Mouse (Mus musculus) layer of hippocampus, postnatal 10 days (tissue): ENCODE results near the gene Plekho1. TPM values are rescaled to one million over a fixed set of nuclear protein-coding genes. Genes with fewer than 3 reads are reported as not detected.
A peak's percentile ranks its signal among the peaks of the same experiment; 100 is the strongest.

Experiments used
- DNase-seq, 2 experiments: peaks; one replicate each; pipeline ENCODE4 v3.0.0; 2021; ENCODE audit warnings: low spot score in 2 of 2
- total RNA-seq, 2 experiments: library from RNA; stranded (reverse); gene quantifications; 2 replicates each; pipeline ENCODE4 v1.2.3; 2021

Gene Plekho1
- total RNA-seq, 2 experiments from 2014 or later = 50.2 to 56.5 TPM

DNA sequence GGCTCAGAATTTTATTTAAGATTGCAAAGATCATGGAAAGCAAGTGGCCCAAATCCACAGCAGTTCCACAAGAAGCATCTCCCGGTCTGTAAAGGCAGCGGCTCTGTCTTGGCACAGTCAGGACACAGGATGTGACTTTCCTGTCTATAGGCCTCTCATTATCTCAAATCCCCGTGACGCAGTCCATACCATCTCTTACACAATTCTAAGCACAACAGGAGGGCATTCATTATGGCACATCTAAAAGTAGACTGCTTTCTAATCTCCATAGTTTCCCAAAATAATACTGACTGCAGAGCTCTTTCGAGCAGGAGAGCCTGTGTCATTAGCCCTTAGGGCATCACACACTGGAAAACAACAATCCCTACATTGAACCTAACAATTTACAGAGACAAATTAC lies 17.0 kb upstream of the Plekho1 start:
- no peak for DNase-seq

DNA sequence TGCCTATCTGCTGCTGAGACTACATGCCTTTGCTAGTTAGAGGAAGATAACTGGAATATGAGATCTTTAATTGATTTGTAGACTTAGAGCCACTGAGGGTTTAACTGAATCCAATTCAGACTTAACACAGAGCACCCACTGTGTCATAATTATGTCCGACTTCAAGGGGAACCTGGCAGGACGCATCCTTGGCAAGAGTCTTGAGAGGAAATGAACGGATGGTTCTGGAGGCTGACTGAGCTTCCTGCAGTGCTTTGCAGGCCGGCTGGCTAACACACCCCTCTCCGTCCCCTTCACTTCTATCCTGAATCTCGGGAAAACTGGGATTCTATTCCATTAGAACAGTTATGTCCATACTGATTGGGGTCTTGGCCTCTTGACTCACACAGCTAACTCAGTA lies 12.7 kb upstream of the Plekho1 start:
- no peak for DNase-seq

DNA sequence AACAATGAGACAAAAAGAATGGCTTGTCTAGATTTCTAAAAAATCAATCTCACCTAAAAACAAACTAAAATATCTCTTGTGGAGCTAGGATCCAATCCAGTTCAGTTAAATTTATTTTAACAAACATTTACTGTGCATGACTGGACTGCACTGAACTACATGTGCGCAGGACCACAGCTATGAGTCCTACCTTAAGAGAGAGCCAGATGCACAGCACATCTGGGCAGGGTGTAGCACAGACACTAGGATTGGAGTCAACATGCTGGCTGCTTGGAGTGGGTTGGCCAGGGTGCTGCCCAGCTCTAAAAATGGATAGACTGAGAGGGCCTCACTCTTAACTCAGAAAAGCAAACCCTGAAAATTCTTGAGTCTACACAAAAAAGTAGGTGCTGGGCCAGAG lies 5.8 kb upstream of the Plekho1 start:
- DNase-seq = no peak

DNA sequence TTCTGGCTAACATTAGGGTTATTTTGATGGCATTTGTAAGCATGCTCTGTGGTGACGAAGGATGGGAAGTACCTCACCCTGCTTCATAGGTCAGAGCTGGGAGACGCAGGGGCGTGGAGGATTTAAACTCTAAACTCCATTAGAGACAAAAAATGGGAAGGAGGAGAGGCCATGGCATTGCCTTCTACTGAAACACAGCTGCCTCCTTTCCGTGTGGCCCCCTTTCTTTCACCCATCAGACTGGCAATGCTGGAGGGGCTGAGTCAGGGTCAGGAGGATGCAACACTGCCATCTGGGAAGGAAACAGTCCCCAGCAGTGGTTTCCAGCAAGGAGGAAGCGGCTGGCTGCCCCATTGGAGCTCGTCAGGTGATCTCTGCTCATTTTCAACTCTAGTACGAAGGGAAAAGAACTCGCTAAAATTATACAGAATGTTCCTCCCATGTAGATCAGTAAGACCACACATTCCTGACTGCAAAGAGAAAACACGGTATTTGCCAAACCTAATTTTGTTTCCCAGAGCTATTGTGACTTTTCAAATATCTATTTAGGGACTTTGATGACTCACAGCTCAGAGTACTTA lies 5.2 kb upstream of the Plekho1 start:
- DNase-seq = no peak

DNA sequence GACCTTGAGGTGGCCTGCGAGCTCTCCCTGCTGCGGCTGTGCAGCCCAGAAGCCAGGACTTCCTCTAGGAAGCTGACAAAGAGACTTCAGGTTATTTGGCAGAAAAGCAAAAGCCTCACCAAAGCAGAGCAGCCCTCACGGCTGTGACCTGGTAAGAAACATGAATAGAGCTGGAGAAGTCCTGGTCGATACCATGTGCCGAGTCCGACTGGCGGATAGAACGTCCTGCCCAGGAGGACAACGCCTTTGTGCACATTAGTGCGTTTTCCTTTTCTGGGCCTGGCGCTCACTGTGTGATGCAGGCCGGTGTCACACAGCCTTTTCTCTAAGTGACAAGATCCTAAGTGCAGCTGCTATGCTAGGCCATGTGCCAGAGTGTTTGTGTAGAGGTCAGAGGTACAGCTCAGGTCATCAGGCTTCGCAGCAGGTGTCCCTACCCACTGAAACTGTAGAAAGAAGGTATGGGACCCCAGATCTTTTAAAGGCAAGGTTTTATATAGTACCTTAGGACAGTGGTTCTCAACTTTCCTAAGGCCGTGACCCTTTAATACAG lies 4.4 kb upstream of the Plekho1 start:
- no peak for DNase-seq

DNA sequence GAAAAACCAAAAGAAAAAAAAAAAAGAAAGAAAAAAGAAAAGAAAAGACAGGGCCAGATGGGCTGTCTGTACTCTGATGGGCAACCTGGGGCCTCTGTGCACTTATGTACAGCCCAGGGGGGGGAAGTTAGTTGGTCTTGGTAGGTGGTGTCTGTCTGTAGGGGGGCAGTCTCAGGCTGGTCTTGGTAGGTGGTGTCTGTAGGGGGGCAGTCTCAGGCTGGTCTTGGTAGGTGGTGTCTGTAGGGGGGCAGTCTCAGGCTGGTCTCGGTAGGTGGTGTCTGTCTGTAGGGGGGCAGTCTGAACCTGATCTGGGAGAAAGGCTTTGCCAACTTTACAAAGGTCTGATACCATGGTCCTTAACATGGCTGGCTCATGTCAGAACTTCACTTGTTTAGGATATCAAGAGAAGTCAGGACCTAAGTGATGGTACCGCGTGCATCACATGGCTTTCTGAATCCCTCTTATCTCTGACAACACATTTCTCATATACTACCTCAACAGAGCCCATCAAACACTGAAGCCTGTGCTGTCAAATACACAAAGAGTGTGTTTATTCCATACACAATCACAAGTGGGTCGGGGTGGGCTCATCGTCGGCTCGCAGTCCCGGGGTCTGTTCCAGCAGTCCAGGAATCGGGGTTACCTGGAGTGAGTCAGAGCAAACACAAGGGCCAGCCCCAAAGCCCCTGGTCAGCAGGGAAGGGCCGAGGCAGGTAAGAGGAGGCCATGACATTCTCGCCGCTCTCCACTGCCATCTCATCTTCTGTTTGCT lies 3.7 kb upstream of the Plekho1 start:
- DNase-seq = no peak

DNA sequence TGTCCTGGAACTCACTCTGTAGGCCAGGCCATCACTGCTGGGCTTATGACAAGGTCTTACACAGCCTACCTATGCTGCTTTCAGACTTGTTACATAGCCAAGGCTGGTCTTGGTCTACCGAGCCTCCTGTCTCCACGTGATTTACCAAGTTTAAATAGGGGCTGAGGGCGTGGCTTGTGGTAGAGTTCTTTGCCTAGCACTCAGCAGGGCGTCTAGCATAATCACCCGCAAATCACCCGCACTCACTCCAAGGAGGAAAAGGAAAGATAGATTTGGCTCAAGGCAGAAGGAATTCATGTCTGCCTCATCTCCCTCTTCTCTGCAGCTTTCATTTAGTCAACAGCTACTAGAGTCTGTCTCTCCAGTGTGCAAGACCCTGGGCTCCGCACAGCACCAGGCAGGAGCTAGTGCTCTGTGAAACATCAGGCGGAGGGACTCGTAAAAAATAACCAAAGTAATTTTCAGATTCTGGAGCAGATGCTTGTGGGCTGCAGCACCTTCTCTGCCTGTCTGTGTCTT lies 1.5 kb upstream of the Plekho1 start:
- no peak for DNase-seq

DNA sequence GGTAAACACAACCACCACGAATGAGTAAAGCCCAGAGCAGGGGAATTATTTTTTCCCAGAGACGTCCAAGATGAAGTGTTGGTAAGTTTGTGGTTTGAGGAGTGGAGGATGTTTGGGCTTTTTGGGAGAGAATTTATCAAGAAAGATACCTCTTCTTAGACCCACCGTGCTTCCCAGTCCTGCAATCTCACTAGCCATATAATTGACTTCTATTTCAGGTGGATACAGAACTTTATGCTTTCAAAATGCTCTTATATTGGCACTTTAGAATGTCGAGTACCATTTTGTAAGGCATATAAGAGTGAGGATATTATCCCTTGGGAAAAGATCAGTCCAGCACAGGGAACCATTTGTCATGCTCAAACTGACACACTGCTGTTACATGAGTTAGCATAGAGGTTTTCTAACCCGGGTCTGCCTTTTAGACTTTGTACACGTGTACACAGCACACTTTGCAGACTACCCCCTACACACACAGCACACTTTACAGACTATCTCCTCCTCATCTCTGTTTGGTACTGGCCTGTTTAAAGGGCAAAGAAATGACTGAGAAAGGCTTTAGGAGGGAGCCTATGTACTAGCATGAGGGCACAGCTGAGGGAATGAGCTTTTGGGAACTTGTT lies 761 bp upstream of the Plekho1 start:
- no peak for DNase-seq

DNA sequence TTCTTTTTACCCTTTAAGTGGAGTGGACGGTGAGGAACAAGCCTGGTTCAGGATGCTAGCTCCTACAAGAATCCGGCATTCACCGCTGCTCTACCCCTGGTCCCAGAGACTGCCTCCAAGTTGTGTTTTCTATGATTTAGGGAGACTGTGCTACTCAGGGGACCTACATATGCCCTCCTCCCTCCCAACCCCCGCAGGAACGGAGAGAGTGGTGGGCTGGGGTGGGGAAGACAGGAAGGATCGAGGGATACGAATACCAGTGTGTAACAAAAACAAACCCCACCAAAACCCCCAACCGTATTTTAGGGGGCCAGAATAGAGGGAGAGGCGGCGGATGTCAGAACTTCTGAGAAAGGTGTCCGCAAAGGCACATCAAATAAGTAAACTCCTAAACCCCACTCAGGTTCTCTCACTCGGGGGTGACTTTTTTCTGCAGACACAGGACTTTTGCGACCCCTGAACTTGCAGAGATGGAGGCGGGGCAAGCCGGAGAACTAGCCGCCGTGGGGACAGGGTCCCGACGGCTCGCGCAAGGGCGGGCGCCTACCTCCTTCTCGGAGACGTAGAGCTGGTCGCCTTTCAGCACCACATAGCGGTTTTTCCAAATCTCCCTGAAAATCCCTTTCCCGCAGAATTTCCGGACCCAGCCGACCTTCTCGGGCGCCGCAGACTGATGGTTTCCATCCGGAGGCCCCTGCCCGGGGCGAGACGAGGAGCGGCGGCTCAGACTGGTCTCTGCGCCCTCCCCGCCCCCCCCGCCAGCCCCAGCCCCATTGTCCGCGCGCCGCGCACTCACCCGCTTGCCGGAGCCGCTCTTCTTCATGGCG lies 613 bp downstream of the Plekho1 start:
- peak; percentile 58 to 67 for DNase-seq

DNA sequence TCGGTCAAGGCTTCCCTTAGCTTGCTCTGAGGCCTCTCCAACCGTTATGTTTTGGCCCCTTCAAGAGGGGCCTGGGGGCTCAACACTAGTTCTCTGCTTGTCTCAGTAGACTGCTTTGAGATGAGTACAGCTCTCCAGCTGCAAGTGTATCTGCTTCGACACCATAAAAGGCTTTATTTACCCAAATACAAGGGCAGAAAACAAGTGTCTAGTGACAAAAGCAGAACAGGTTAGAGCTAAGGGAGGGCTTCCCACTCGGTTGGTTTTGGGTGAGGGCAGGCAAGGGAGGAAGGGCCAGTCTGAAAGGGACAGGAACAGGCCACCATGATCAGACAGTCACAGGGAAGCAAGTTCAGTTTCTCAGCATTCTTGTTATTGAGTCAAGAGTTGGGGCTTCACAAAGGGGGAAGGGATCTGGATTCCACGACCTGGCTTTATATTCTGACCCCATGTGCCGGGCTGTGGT lies 1.4 kb downstream of the Plekho1 start:
- DNase-seq = no peak

DNA sequence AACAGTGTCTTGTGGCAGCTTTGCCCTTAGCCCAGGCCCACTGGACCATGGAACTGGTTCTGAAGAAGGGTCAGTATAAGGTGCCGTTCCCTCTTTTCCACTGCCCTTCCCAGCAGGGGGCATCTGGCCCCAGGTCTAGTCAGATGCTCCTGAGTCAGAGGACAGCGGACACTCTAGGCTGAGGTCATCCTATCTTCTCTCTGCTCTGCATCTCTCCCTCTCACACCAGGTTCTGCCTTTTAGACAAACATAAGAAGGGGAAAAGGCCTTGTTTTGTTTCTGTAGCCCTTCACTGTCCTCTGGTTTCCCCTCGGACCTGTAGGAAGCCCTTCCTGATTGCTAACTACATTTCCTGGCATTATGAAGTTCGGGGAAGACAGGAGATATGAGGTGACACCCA lies 1.9 kb downstream of the Plekho1 start:
- no peak for DNase-seq

DNA sequence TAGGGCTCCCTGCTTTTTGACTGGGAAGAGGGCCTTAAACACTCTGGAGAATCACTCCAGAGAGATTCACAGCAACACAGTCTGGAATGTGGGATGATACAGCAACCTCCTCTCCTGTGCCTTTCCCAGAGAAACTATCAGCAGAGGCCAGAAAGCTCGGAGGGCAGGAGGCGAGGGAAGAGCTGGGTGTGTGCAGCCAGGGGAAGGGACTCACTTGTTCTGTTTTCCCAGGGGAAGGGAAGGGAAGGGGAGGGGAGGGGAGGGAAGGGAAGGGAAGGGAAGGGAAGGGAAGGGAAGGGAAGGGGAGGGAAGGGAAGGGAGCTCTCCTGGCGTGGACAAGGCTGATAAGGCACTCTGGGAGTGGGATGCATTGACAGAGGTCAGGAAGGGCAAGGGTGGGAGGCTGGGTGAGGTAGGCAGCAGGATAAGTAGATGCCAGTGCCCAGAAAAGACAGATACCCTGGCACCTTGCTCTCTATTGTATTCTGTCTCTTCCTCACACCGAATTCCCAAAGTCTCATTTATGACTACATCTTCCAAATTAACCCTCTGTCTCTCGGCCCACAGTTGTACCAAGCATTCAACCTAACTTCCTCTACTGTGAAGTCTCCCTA lies 2.7 kb downstream of the Plekho1 start:
- no peak for DNase-seq

DNA sequence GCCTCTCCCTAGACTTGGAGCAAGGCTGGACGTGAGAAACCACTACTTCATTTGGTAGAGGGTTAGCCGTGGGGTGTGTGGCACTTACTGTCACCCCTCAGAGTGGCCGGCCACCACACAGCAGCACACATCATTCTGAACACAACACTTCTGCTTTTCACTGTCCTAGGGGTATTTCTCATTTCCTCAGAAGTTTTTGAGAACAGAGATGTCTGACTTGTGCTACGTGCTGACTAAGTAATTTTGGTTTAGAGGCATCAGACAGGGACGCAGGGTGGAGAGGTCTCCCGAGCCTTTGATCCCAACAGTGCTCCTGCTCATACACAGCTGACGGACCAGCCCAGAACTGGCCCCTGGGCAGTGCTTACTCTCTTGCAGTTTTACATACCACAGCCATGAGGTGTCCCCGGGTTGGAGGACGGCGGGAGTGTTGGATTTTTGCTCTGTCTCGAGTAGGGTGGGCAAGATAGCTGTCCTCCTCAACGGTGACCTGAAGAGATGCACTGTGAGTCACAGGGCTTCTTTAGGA lies 5.3 kb downstream of the Plekho1 start:
- DNase-seq = no peak

DNA sequence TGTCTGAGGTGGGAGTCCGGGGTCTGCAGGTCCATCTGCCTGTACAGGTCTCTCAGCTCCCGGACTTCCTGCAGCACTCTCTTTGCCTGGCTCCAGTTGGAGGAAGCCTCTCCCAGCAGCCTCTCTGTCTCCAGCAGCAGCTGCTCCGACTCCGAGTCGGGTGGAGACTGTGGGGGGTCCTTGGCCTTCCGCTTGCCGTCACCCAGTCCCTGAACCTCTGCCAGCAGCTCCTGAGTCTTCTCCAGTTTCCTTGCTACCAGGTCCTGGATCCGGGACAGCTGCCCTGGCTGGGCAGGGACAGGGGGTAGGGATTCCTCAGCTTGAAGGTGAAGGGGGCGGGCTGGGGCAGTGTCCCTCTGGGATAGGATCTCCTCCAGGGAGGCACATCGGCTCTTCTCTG lies 6.8 kb downstream of the Plekho1 start:
- peak in 1 of 2 experiments; percentile 55 for DNase-seq

DNA sequence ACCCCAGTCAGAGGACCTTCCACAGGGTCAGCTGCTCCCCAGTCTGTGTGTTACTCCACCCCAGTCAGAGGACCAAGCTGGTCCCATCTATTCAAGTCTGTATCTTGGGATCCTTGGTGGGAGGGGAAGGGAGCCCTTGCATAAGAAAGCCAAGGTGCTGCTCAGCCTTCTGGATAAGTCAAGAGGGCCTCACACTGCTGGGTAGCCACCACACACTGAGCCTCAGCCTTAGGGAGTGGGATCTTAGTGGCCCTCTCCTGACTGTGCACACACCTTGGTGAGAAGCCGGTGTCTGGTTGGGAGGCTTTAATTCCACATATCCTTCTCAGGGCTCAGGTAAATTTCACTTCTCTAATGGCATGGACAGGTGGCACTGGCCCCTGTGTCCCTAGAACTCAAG lies 7.7 kb downstream of the Plekho1 start:
- no peak for DNase-seq

DNA sequence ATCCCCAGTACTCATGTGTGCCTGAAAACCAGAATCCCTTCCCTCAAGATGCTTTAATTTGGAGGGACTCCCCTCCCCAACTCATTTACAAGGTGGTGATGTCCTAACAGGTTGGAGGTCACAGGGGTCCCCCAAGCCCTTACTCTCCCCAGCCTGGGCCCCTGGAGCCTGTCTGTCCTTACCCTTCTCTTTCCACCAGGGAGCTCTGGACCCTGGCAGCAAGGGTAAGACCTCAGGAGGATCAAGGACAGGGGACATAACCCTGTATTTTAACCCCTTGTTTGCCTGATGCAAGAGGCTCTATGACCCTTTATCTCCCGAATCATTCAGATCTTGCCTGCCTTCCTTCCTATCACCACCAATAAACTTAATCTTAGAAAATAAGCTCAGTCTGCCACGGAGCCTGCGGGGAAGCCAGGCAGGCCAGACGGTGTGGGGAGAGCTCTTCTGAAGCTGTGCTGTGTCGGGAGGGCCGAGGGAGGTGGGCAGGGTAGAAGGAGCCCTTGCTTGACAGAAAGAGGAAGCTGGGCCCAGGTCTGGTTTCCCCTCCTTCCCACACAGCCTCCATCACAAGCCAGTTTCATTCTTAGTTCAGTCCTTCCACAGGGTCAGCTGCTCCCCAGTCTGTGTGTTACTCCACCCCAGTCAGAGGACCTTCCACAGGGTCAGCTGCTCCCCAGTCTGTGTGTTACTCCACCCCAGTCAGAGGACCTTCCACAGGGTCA lies 8.3 kb downstream of the Plekho1 start:
- DNase-seq = no peak

DNA sequence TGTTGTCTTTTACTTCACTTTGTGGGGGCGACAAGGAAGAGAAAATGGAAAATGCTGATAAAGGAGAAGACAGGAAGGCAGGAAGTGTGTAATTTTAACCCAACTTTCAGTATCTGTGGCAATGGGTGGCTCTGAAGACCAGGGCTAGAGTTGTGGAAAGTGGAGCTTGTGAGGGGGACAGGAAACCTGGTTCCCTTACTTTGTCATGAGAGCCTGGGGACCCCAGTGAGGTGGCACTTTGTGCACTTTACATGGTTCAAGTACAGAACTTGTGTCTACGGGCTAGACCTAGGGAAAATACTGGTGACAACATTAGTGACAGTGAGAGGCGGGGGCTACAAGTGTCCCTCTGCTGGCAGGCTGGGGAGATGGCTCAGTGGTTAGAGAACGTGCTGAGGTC lies 8.8 kb downstream of the Plekho1 start:
- DNase-seq = no peak

DNA sequence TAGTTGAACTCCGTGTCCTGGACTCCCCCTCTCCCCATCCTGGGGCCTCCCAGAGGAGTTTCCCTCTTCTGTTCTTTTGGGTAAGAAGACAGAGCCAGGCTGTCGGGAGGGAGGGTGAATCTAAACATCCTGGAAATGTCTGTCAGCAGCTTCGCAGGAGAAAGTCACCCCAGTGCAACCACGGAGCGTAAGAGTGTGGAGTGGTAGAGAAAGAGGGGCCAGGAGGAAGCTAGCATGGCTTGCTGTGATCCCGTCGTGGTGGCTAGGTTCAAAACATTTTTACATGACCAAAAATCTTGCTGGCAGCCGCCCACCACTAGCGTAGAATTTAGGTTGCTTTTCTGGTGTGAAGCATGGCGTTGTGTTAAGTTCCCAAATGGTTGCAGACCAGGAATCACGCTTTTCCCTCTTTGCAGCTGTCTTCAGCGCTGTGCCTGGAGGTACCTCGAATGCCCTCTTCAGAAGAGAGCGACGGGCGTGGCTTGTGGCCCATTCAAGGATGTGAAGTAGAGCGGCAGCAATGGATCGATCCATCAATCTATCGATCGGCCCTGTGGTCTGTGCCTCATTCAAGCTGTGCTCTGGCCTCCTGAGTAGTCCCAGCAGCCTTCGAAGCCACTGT lies 9.7 kb downstream of the Plekho1 start:
- peak; percentile 69 to 72 for DNase-seq
